Mouse (Mus musculus) forebrain, postnatal 0 days (tissue): ENCODE data around the gene Tmem126b. TPM values are rescaled to one million over a fixed set of nuclear protein-coding genes. Genes with fewer than 3 reads are reported as not detected.
A peak's percentile ranks its signal among the peaks of the same experiment; 100 is the strongest.

ENCODE experiments used
- ATAC-seq: fragments of 200-750 bp; cut with Nextera tagmentation; 2 replicates; pipeline ENCODE4 v1.8.0; 2017; ENCODE audit warnings: mild to moderate bottlenecking, moderate library complexity
- DNase-seq: peaks from one replicate; pipeline ENCODE4 v3.0.0-alpha.2; 2015
- H3K27ac ChIP-seq: fragments of 300-500 bp; sonication (generic); 2 replicates; pipeline ENCODE4 v1.5.1; 2014; ENCODE audit warnings: low read depth, mild to moderate bottlenecking, antibody characterized with exemption, low read length, moderate library complexity, mixed read lengths
- H3K27me3 ChIP-seq: fragments of 300-500 bp; sonication (generic); 2 replicates; pipeline ENCODE4 v1.6.1; 2014; ENCODE audit warnings: mild to moderate bottlenecking, low read length, mixed read lengths; ENCODE audit not compliant: insufficient read depth
- H3K36me3 ChIP-seq: fragments of 300-500 bp; sonication (generic); 2 replicates; pipeline ENCODE4 v1.6.1; 2014; ENCODE audit warnings: mild to moderate bottlenecking, moderate library complexity; ENCODE audit not compliant: insufficient read depth
- H3K4me1 ChIP-seq: fragments of 300-500 bp; sonication (generic); 2 replicates; pipeline ENCODE4 v1.6.1; 2014; ENCODE audit warnings: antibody characterized with exemption; ENCODE audit not compliant: insufficient read depth
- H3K4me2 ChIP-seq: fragments of 300-500 bp; sonication (generic); 2 replicates; pipeline ENCODE4 v1.6.1; 2014; ENCODE audit warnings: low read depth, mild to moderate bottlenecking, moderate library complexity
- H3K4me3 ChIP-seq: fragments of 300-500 bp; sonication (generic); 2 replicates; pipeline ENCODE4 v1.5.1; 2014; ENCODE audit warnings: low read depth, low read length, mixed read lengths
- H3K9ac ChIP-seq: fragments of 300-500 bp; sonication (generic); 2 replicates; pipeline ENCODE4 v1.6.1; 2014; ENCODE audit warnings: mild to moderate bottlenecking
- H3K9me3 ChIP-seq: fragments of 300-500 bp; sonication (generic); 2 replicates; pipeline ENCODE4 v1.6.1; 2016; ENCODE audit warnings: low read length
- CTCF ChIP-seq: sonication (generic); IDR thresholded peaks from 2 replicates; pipeline ENCODE4 v1.5.1; 2016; ENCODE audit warnings: antibody characterized with exemption, control low read depth, low read depth
- WGBS: fragments of 180-500 bp; shearing (Covaris S2); extraction: QIAGEN DNeasy Blood & Tissue Kit; methylation state at CpG from one replicate; pipeline ENCODE4 v1.1.7; 2014; 5-methylcytosine and 5-hydroxymethylcytosine counted together
- polyA plus RNA-seq: library from polyadenylated mRNA; unstranded; fragments of >200 nt; fragmentation: Nextera tagmentation; extraction: Ambion mirVana; gene quantifications from 2 replicates; pipeline ENCODE4 v1.2.1, GENCODE M21; 2015
- total RNA-seq: library from RNA; depleted of rRNA; stranded (reverse); fragments of >200 nt; gene quantifications from 2 replicates; pipeline ENCODE4 v1.2.3, GENCODE M21; 2014

The Tmem126b gene
- total and polyA plus RNA-seq, 2 experiments from 2014 or later = 15.2 to 18.2 TPM

DNA sequence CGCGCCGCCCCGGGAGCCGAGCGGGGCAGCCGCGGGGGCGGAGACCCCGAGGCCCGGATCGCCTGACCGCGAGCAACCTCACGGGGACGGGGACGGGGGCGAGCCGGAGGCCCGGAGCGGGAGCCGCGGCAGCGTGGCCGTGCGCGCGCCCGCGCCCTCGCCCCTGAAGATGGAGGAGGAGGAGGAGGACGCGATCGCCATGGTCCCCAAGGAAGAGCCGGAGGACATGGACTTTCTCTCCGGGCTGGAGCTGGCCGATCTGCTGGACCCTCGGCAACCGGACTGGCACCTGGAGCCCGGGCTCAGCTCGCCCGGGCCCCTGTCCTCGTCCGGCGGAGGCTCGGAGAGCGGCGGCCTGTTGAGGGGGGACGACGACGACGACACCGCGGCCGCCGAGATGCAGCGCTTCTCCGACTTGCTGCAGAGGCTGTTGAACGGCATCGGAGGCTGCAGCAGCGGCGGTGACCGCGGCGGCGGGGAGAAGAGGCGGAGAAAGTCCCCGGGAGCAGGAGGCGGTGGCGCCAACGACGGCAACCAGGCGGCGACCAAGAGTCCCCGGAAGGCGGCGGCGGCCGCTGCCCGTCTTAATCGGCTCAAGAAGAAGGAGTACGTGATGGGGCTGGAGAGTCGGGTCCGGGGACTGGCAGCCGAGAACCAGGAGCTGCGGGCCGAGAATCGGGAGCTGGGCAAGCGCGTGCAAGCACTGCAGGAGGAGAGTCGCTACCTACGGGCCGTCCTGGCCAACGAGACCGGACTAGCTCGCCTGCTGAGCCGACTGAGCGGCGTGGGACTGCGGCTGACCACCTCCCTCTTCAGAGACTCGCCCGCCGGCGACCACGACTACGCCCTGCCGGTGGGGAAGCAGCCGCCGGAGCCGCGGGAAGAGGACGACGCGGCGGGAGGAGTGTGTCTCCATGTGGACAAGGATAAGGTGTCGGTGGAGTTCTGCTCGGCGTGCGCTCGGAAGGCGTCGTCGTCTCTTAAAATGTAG lies 32.4 kb downstream of the Tmem126b start:
- WGBS = 3% methylated on average over 119 of the region's 123 CpGs
- H3K4me1 ChIP-seq = peaks cover 5% of the 10 kb centered on the region; the same call in 1 of the 2 replicates
- no peaks in the 10 kb centered on the region for H3K27me3 ChIP-seq
- peak overlapping the region; percentile 94 for H3K9ac ChIP-seq
- peak; percentile 53 for TF ChIP-seq CTCF
- ATAC-seq = peak; percentile 68
- no peaks in the 10 kb centered on the region for H3K9me3 ChIP-seq
- H3K36me3 ChIP-seq = no peaks in the 10 kb centered on the region
- H3K4me3 ChIP-seq = peak overlapping the region; percentile 98
- DNase-seq = peak; percentile 66
- H3K27ac ChIP-seq = peak overlapping the region; percentile 99
- peak overlapping the region; percentile 75 for H3K4me2 ChIP-seq

- Histone ChIP-seq H3K9me3 (no peaks in the 10 kb centered on the region), H3K4me2 (peak within 1 kb of the TSS; percentile 75), H3K27me3 (no peaks in the 10 kb centered on the region), H3K4me1 (peaks cover 5% of the 10 kb centered on the region; the same call in 1 of the 2 replicates), H3K9ac (peak within 1 kb of the TSS; percentile 94), H3K36me3 (no peaks in the 10 kb centered on the region), H3K4me3 (peak within 1 kb of the TSS; percentile 98), H3K27ac (peak within 1 kb of the TSS; percentile 99)
- no peak for TF ChIP-seq CTCF
- DNase-seq (peak; percentile 99), ATAC-seq (peak; percentile 97)
- under 1% methylated on average over 54 of the region's 54 CpGs for WGBS
Measured at GRCm38 (mm10) chr7:90442518-90443080, 33.2 kb downstream of the Tmem126b start, which contains the start of gene Crebzf. Gene Crebzf (plus strand): TSS chr7:90442729.

- Histone ChIP-seq H3K4me1 (peaks cover 5% of the 10 kb centered on the region; the same call in 1 of the 2 replicates), H3K27ac (peak overlapping the region; percentile 99), H3K4me2 (peak overlapping the region; percentile 75), H3K4me3 (peak overlapping the region; percentile 98), H3K9ac (peak overlapping the region; percentile 94), H3K9me3 (no peaks in the 10 kb centered on the region), H3K36me3 (no peaks in the 10 kb centered on the region), H3K27me3 (no peaks in the 10 kb centered on the region)
- WGBS = under 1% methylated on average over 4 of the region's 4 CpGs
- ATAC-seq (peak; percentile 6), DNase-seq (no peak)
- no peak for TF ChIP-seq CTCF
Measured at GRCm38 (mm10) chr7:90442070-90442469, 33.7 kb downstream of the Tmem126b start.

DNA sequence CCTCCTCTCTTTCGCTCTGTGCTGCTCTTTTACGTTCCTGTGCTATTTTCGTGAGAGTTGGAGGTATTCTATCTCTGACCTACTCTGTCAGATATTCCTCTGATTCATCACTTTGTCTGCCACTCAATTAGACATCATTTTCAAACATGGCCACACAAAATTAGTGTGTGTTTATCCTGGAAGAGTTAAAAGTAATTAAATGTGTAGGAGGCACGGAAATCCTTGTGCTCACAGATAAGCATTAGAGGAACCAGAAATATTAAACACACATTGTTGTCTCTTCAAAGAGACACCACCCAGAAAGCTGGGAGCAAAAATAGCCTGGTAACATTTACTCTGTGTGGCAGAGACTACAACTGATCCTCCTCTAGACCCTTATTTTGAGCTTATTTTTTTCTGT lies 35.8 kb downstream of the Tmem126b start:
- ATAC-seq = no peak
- no peak overlapping the region for H3K9ac ChIP-seq
- TF ChIP-seq CTCF = no peak

DNA sequence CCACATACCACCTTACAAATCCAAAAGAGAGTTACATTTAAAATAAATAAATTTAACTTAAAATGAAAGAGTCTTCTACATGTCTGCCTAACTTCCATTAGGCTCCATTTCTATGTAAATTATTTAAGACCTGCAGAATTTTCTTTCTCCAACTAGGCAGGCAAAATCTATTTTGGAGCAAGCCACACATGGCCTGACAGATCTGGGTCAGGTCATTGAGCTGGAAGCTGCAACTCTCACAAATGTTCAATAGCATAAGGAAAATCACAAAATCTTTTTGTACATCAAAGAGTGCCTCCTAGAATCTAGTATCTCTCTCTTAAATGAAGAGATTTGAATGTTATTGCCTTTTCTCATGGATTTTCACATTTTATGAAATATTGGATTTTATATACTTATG lies 43.6 kb downstream of the Tmem126b start:
- Histone ChIP-seq H3K4me3 (no peak overlapping the region), H3K27me3 (no peaks in the 10 kb centered on the region), H3K9ac (no peak overlapping the region), H3K9me3 (no peaks in the 10 kb centered on the region), H3K36me3 (no peaks in the 10 kb centered on the region), H3K4me1 (no peaks in the 10 kb centered on the region), H3K27ac (no peak overlapping the region), H3K4me2 (no peak overlapping the region)
- ATAC-seq (no peak), DNase-seq (no peak)
- no peak for TF ChIP-seq CTCF

More for the DNA sequence above, 35.8 kb downstream of the Tmem126b start:
- no peak overlapping the region for H3K27ac ChIP-seq
- H3K4me1 ChIP-seq = no peaks in the 10 kb centered on the region
- 88% methylated on average over 4 of the region's 4 CpGs for WGBS
- no peak overlapping the region for H3K4me2 ChIP-seq
- no peaks in the 10 kb centered on the region for H3K36me3 ChIP-seq
- no peak overlapping the region for H3K4me3 ChIP-seq
- H3K27me3 ChIP-seq = no peaks in the 10 kb centered on the region
- DNase-seq = no peak
- H3K9me3 ChIP-seq = no peaks in the 10 kb centered on the region

- Histone ChIP-seq H3K4me1 (0 out of 2 replicates have a peak, but pooled peaks cover 5% of the 10 kb centered on the region), H3K27me3 (no peaks in the 10 kb centered on the region), H3K36me3 (no peaks in the 10 kb centered on the region), H3K4me3 (peak overlapping the region; percentile 46), H3K9ac (0 out of 2 replicates have a peak overlapping the region, but pooled peaks have one; percentile 28), H3K4me2 (peak overlapping the region; percentile 68), H3K9me3 (no peaks in the 10 kb centered on the region), H3K27ac (no peak overlapping the region)
- no peak for ATAC-seq
- no peak for DNase-seq
- 67% methylated on average over 9 of the region's 9 CpGs for WGBS
- no peak for TF ChIP-seq CTCF
Measured at GRCm38 (mm10) chr7:90427006-90427405, 48.8 kb downstream of the Tmem126b start.
